Mouse (Mus musculus) liver, embryonic 18 days (tissue): ENCODE results near the gene Olfr684. TPM values are rescaled to one million over a fixed set of nuclear protein-coding genes. Genes with fewer than 3 reads are reported as not detected.

Experiments
- polyA plus RNA-seq: library from polyadenylated mRNA; depleted of rRNA; stranded (reverse); fragments of >200 nt; gene quantifications from 2 replicates; pipeline ENCODE4 v1.2.3, GENCODE M21; 2012; rRNA removed

Olfr684 gene
- not detected in 2 replicates for polyA plus RNA-seq

DNA sequence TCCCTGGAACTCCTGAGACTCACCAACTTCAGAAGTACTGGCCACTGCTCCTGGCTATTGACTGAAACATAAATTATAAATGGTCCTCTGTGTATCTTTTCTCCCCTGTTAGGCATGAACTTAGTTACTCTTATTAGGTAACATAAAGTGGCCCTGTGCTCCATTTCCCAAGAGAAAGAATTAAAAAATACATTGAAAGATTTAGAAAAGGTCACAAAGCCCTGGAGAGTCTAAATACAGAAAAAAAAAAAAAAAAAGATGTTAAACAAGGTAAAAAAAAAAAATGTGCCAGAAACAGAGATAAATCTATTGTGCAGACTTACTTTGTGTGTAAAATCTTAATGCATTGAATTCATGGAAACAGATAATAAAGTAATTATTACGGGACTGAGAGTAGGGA lies at the start of gene Olfr684:
TSS of gene Olfr684 (minus strand) at position 101 of the 400 bp plus-strand sequence.

DNA sequence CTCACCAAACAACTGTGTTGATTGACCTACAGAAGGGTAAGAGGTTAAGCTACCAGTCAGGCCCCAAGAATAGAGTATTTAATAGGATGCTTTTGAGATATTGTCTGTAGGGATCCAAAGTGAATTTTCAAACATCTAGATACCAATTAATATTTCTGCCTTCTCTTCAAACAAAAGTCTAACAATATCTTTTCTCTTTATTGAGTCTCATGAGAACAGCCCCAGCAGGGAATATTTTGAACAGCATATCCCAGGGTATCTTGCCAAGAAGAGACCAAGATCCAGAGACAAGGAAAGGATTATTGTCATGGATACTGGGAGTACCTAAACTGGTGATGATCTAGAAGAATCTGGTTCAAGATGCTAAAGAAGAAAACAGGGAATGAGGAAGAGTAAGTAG lies 43.9 kb upstream of the Olfr684 start, which contains the start of gene Olfr686:
TSS of gene Olfr686 (minus strand) at position 101 of the 400 bp plus-strand sequence.

GRCm38 (mm10) chr7:105185912-105186311 lies 22.5 kb upstream of the Olfr684 start, which contains the start of gene Olfr685:
Gene Olfr685, minus strand, starts transcription at chr7:105186012.

GRCm38 (mm10) chr7:105146912-105147311 lies 16.5 kb downstream of the Olfr684 start, which contains the start of gene Olfr683:
Gene Olfr683, minus strand, starts transcription at chr7:105147012.

DNA sequence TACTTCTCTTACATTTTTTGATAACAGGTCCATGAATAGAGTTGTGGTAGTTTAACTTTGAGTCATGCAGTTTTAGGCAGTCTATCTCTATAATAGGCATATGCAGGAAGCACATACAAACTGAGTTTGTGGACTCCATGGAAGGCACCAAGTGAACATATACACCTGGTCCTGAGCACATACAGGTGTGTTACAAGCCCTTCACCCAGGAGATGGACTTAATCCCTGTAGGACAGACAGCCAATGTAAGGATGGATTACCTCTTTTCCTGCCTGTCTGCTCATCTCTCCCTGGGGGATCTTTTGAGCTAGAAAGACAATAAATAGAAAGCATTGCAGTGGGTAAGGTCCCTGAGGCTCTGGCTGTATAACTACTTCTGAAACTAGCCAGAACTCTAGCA lies 46.9 kb downstream of the Olfr684 start, which contains the start of gene Olfr681:
TSS of gene Olfr681 (plus strand) at position 301 of the 400 bp plus-strand sequence.

Other genes with a start within 250 kb of the Olfr684 start
- gene Olfr667, start 242.2 kb downstream of the Olfr684 start, polyA plus RNA-seq: not detected in 2 replicates
- not detected in 2 replicates for gene Olfr668, start 235.6 kb downstream of the Olfr684 start, polyA plus RNA-seq
- not detected in 2 replicates for gene Olfr669, start 229.4 kb downstream of the Olfr684 start, polyA plus RNA-seq
- gene Olfr670, start 201.0 kb downstream of the Olfr684 start, polyA plus RNA-seq: not detected in 2 replicates
- gene Olfr671, start 184.5 kb downstream of the Olfr684 start, polyA plus RNA-seq: not detected in 2 replicates
- not detected in 2 replicates for gene Olfr672, start 161.6 kb downstream of the Olfr684 start, polyA plus RNA-seq
- gene Olfr675, start 135.2 kb downstream of the Olfr684 start, polyA plus RNA-seq: not detected in 2 replicates
- gene Olfr676, start 131.0 kb downstream of the Olfr684 start, polyA plus RNA-seq: not detected in 2 replicates
- gene Olfr677, start 112.3 kb downstream of the Olfr684 start, polyA plus RNA-seq: not detected in 2 replicates
- not detected in 2 replicates for gene Olfr678, start 99.2 kb downstream of the Olfr684 start, polyA plus RNA-seq
- not detected in 2 replicates for gene Olfr679, start 82.4 kb downstream of the Olfr684 start, polyA plus RNA-seq
- gene Olfr680-ps1, start 70.8 kb downstream of the Olfr684 start, polyA plus RNA-seq: not detected in 2 replicates
- gene Olfr681, start 46.8 kb downstream of the Olfr684 start, polyA plus RNA-seq: not detected in 2 replicates
- not detected in 2 replicates for gene Olfr683, start 16.6 kb downstream of the Olfr684 start, polyA plus RNA-seq
- gene Olfr685, start 22.4 kb upstream of the Olfr684 start, polyA plus RNA-seq: not detected in 2 replicates
- gene Olfr686, start 43.8 kb upstream of the Olfr684 start, polyA plus RNA-seq: not detected in 2 replicates
- gene Olfr688, start 124.4 kb upstream of the Olfr684 start, polyA plus RNA-seq: not detected in 2 replicates
- not detected in 2 replicates for gene Olfr689, start 147.5 kb upstream of the Olfr684 start, polyA plus RNA-seq
- not detected in 2 replicates for gene Olfr690, start 170.5 kb upstream of the Olfr684 start, polyA plus RNA-seq
- gene Olfr691, start 178.6 kb upstream of the Olfr684 start, polyA plus RNA-seq: not detected in 2 replicates
- gene Olfr692, start 204.6 kb upstream of the Olfr684 start, polyA plus RNA-seq: not detected in 2 replicates
- gene Gm5901, start 211.4 kb upstream of the Olfr684 start, polyA plus RNA-seq: not detected in 2 replicates
- 11.2 and 15.3 TPM in 2 replicates for gene Fam160a2, start 236.4 kb upstream of the Olfr684 start, polyA plus RNA-seq
- 0.02 and 0.04 TPM in 2 replicates for gene Cnga4, start 240.9 kb upstream of the Olfr684 start, polyA plus RNA-seq